Mouse (Mus musculus) c-Kit-negative CD71-positive TER-119-positive erythroid progenitor cells, embryonic 14.5 days (primary cell): Measurements from ENCODE around the gene Usp38.
A peak's percentile ranks its signal among the peaks of the same experiment; 100 is the strongest.
"Not testable (repeated sequence)": the region's sequence is repeated elsewhere in the genome, so short reads cannot be mapped to it uniquely, and the experiment has no call there.

Source experiments
- DNase-seq: peaks from one replicate; pipeline ENCODE4 v3.0.0-alpha.2; 2013; ENCODE audit warnings: low read depth, low spot score

Usp38 gene

GRCm38 (mm10) chr8:81014789-81015699 is at the start of gene Usp38:
Usp38 (minus strand) TSS chr8:81014928.
- peak; percentile 99 for DNase-seq

- no peak for DNase-seq
These were observed 47.8 kb upstream of the Usp38 start for GRCm38 (mm10) chr8:81062566-81062965.

- no peak for DNase-seq
These were observed 47.2 kb upstream of the Usp38 start for GRCm38 (mm10) chr8:81061950-81062349.

- DNase-seq = no peak
These were observed 29.5 kb upstream of the Usp38 start for GRCm38 (mm10) chr8:81044201-81044600.

DNA sequence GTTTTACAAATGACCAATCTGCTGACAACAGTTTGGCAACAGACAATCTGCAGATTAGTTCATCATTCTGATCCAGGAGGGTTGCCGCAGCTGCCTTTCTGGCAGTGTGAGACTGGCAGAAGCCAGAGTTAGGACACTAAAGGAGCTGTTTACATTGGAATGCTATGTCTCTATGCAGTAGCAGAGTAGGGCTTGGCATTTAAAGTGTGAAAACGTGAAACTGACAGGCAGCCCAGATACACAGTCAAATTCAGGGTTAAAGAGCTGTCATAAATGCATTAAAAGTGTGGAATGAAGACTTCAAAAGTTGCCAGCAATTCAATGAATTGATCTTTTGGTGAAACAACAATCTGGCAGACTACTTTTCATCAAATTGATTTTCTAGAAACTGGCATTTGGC is 13.3 kb upstream of the Usp38 start:
- no peak for DNase-seq

- not testable (repeated sequence) for DNase-seq
These were observed 2.8 kb upstream of the Usp38 start for GRCm38 (mm10) chr8:81017548-81017947.

DNA sequence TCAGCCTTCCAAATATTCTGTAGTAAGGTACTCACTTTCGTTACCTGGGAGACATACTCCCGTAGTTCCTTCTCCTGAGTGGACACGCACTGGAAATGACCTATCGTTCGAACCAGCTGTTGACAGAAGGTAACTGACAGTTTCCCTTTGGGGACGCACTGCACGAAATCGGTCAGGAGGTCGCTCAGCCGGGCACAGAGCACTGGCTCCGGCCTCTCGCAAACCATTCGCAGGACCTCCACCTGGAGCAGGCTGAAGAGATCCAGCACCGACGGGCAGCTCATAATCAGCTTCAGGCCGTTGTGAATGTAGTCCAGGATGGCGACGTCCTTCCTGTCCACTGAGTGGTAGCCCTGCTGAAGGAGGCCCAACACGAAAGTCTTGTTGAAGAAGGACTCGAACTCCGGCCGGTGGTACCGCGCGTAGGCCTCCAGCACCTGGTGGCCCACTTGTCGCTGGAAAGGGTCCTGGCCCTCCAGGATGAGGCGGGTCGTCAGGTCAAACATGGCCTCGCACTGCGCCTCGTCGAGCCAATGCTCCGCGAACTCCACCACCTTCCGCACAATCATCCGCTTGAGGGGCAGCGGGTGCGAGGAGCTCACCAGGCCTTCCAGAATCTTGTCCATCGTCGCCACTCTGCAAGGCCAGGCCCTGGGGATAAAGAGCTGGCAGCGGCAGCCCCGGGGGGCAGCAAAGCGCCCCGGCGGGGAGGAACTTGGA is 757 bp downstream of the Usp38 start:
- DNase-seq = no peak

- no peak for DNase-seq
These were observed 2.0 kb downstream of the Usp38 start for GRCm38 (mm10) chr8:81012699-81013098.

DNA sequence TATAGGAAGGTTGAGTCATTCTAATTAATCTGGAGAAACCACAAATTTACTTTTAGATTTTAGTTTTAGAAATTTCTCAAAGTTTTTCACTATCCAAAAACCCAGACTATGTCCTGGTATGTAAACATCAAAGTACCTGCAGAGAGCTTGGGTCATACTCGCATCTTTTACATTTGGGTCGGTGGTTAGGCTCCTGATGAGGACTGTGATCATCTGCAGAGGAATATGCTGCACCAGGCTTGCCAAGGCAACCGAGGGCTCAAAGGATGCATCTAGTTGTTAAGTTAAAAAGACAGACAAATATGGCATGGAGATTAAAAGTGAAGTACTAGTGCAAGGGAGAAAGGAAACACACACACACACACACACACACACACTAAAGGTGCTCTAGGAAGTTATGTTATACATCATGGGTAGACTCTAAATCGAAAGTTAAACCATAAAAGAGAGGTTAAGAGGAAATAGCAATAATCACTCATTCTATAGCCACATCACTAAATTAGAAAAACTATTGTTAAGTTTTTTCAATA is 2.6 kb downstream of the Usp38 start:
- no peak for DNase-seq

- no peak for DNase-seq
These were observed 4.3 kb downstream of the Usp38 start for GRCm38 (mm10) chr8:81010386-81010785.

GRCm38 (mm10) chr8:81005114-81005513 is 9.6 kb downstream of the Usp38 start:
- no peak for DNase-seq

GRCm38 (mm10) chr8:80996632-80997031 is 18.1 kb downstream of the Usp38 start:
- no peak for DNase-seq

DNA sequence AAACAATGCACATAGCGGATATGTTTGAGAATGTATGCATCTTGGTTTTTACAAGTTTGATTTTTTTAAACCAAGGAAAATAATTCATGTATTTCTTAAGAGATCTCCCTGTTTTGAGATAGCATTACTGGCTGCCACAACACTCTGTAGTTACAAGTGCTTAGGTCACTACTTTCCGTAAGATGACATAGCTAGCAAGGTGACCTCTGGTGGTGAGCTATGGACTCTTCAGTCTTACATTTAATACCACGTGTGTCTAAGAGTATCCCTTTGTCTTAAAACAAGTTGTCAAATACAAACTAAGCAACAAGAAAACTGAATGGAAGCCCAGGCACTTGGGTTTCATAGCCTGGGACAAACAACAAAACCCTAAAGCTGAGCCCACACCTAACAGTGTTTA is 22.8 kb downstream of the Usp38 start:
- DNase-seq = no peak

GRCm38 (mm10) chr8:80982829-80983228 is 31.9 kb downstream of the Usp38 start:
- DNase-seq = no peak

DNA sequence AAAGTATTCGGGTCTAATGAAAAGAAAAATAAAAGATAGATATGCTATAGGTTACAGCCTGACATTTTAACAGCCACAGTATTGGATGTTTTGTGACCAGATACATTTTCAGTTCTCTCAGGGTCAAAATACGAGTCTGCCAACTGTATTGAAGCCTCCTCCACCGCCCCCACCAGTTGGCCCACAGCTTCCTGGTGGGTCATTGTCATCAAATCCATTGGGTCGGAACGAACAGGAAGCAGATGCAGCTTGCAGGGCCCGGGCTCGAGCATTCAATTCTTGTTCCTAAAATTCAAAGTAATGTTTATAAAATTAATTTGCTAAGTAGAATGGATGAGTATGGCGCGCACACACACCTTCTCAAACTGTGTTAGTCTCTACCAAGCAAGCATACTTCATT is 33.0 kb downstream of the Usp38 start:
- no peak for DNase-seq

DNA sequence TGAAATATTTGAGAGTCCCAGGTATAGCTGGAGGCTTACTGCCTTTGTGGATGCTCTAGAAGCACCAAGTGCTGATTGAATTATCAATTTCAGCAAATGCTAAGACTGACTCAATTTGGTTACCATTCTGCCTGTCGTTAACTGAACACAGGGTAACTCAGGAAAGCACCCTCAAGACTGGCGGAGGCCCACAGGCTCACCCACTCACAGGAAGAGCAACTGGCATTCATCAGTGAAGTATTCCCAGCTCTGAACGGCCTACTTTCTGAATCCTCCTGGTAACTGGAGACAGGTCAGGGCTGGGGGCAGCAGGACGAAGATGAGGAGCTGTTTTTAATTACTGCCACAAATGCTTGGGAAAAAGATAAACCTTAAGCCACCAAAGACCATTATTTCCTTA is 34.7 kb downstream of the Usp38 start:
- DNase-seq = no peak

GRCm38 (mm10) chr8:80977231-80977630 is 37.5 kb downstream of the Usp38 start:
- no peak for DNase-seq

DNA sequence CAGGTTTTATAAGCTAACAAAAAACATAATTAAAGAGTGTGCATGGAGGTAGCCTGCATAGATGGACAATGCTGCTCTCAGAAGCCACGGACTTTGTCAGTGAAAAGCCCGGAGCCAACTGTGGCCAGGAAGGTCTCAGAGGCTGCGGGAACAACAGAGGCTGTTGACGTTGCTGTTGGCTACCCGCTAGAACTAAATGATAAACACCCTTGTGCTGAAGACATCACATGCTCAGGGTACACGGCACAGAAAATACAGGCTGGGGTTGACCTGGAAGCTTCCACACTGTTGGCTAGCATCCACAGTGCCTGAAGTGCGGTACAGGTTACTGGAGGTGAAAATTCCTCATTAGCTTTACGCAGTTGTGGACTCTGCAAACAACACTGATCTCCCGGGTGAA is 43.6 kb downstream of the Usp38 start:
- DNase-seq = no peak

GRCm38 (mm10) chr8:80970000-80970685 is 44.6 kb downstream of the Usp38 start:
- no peak for DNase-seq

DNA sequence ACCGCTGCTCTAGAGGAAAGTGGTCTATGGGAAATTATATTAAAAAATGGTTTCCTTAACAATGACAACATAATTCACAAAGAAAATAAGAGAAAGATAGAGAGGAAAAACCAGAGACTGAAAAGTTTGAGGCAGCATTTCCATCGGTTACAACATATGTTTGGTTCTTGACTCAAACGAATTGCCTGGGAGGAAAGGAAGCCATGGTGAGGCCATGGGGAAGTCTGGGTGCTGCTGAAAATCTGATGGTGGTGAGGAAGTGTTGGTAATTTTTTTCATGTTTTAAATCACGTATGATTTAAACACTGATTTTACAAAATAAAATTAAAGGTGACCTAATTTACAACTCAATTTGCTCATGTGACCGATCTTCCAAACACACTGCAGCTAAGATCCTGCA is 45.3 kb downstream of the Usp38 start:
- DNase-seq = no peak

- DNase-seq = no peak
These were observed 51.6 kb downstream of the Usp38 start for GRCm38 (mm10) chr8:80963095-80963494.

DNA sequence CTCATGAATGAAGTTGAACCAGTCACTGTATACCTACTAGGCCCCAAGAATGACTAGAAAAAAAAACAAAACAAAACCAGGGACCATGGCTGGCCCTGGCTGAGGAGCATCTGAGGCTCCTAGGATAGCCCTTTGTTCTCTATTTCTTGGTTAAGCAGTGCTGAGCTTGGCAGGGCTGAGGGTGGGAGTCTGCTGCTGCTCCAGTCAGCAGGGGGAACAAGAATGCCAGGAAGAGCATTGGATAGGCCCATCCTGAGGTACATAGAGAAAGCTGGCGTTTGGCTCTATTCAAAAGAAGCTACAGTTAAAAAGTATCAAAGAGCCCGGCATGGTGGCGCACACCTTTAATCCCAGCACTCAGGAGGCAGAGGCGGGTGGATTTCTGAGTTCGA is 52.1 kb downstream of the Usp38 start:
- DNase-seq = no peak
